Mouse (Mus musculus) neutrophil, adult 5-6 weeks (primary cell): ENCODE results near the gene Spata46. TPM values are rescaled to one million over a fixed set of nuclear protein-coding genes. Genes with fewer than 3 reads are reported as not detected.

Source experiments
- ATAC-seq: fragments of 151-379, 151-347 bp; 2 replicates; pipeline ENCODE4 v1.8.0; 2017; ENCODE audit warnings: mild to moderate bottlenecking, moderate TSS enrichment; ENCODE audit not compliant: insufficient number of reproducible peaks, poor library complexity, low FRiP score, severe bottlenecking; ENCODE audit errors: extremely low read depth
- total RNA-seq: library from RNA; stranded (forward); fragments of 200-1000 nt; gene quantifications from 2 replicates; pipeline ENCODE4 v1.2.3, GENCODE M21; 2017

Gene Spata46
- total RNA-seq: not detected in 2 replicates

DNA sequence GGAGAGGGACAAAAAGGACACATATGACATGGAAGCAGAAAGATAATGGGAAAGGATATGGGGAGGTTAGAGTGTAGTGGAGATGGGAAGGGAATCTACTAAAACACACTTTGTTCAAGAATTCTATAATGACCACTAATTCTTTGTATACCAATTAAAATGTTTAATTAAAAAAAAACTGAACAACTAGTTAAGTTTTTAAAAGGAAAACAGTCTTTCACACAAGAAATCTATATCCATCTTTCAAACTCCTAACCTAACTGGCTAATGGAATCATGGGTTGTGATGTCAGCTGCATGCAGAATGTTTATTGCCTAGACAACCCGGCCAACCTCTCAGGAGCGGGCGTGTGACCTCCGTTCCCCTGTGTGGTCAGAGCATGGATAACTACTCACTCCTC, at the start of gene Spata46:
Gene Spata46, plus strand, starts transcription at position 301 of the 400 bp plus-strand sequence.
- no peak for ATAC-seq

DNA sequence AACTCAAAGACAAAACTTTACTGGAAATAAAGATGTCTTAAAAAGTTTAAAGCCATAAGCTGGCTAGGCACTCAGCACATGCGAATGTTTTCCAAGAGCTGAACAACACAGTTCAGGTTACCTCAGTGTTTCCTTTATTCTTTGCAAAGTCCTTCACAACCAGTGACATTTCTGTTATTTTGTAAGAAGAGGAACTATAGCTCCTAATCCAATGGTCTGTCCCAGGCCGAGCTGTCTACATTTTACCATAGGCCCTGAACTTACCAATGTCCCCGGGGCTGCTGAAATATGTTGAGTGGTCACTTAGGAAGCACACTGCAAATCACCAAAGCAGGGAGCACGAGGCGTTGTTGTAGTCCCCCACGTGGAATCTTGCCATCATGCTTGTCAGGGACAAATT, 38.3 kb upstream of the Spata46 start:
- 0 out of 2 replicates have a peak, but pooled peaks have one; percentile 16 for ATAC-seq

DNA sequence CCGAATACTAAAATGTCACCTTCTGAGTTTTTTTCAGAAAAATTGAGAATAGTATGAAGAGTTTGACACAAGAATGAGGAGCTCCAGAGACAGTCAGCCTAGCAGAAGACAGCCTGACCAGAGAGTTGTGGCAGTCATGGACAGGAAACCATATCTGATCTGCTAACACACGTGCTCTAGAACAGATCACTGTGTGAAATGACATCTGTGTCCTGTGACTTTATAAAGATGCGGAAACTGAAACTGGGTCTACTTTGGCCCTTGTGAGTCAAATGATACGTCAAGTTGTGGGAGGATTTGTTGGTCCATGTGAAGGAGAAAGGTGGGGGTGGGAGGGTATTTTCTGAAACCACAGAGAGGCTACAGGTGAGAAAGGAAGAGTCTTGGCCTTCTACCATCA, 37.9 kb upstream of the Spata46 start:
- no peak for ATAC-seq

DNA sequence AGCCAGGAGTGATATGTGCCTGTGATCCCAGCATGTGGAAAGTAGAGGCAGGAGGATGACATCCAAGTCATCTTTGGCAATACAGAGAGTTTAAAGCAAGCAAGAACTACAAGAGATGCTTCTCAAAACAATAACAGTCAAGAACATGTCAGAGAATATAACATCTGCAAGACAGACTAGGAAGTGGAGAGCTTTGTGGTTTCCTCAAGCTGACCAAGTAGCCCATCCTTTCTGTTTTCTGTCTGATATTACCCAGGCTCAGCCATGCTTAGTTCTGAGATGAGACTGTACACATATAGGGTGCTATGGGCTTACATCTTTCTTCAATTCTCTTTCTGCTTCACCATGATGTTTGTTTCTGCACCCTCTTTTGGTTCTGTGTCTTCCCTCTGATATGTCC, 35.4 kb upstream of the Spata46 start:
- ATAC-seq: no peak

DNA sequence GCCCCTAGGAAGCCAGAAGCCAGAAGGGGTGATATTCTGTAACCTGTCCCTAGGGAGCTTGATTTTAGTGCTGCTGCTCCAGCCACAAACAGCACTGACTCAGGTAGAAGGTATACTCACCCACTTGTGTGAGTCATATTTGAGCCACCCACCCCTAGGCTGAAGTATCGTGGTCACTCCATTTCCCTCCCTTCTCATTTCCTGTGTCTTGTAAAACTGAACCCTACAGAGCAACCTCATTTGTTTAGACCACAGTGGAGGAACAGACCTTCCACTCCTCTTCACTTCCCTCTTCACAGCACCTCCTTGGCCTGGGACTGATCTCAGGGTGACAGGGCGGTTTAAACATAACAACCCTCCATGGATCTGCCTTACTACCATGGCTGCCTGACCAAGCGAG, 31.6 kb upstream of the Spata46 start, which contains the start of gene Sh2d1b1:
Gene Sh2d1b1, plus strand, starts transcription at position 305 of the 400 bp plus-strand sequence.
- ATAC-seq: 0 out of 2 replicates have a peak, but pooled peaks have one; percentile 39

DNA sequence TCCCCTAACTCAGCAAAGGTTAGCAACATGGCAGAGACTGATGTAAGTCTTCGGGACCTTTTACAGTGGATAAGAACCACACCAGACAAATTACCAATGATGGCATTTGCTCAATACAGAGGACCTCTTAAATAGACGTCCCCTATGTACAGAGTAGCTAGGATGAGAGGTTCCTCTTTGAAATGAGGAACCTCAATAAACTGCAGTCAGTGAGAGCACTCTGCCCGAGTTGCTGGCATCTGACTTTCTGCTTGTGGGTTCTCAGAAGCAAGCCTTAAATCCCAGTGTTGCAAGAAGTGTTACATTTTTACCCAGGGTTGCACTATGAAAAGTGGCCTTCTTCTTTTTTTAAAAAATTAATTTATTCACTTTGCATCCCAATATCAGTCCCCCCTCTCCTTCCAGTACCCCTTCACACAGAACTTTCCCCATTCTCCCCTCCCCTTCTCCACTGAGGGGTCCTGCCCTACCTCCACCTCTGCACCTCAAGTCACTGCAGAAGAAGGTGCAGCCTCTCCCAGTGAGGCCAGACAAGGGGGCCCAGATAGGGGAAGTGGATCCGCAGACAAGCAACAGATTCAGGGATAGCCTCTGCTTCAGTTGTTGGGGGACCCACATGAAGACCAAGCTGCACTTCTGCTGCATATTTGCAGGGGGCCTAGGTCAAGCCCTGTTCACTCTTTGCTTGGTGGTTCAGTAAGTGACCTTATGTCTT, 26.0 kb upstream of the Spata46 start:
- ATAC-seq: peak; percentile 76

DNA sequence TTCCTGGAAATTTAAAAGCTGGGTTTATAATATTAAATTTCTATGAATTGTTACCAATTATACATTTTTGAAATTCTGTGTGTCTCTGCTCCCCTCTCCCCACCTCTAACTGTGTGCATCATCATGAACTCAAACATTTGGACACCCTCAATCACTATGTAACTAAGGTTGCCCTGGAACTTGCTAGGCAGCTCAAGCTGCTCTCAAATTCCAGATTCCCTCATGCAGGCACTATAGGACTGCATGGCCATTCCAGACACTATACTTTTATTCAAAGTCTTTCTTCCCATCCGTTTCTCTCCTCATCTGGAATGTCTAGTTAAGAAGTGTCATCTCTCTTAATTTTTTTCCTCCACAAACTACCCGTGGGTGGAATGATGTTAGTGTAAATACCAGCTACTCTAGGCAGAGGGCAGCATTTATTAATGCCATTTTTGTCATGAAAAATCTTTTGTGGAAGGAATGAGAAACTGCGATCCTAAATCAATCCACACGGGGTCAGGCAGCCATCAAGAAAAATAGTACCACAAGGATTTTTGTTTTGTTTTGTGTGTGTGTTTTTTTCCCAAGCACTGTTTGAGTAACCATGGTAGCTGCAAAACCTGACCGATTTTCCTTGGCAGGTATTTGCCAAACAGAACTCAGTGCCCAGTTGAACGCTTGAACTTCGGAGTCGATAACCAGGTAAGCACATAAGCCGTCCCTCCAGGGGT, 16.2 kb upstream of the Spata46 start:
- ATAC-seq: no peak

DNA sequence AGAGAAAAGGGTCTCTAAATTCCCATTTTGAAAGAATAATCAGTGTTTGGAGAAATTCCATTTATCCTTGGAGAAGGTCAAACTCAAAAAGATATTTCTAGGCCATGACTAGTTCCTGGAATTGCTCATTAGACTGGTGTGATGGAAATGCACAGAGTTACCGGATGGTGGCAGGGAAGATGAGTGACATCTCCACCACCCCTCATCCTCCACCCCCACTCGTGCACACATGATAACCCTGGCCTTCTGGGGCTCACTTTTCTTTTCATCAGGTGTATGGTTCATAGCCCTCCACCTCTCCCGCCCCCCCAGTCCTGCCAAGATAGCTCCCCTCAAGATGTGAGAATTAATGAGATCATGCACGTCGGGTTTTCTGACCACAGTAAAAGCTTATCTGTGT, 15.3 kb upstream of the Spata46 start:
- no peak for ATAC-seq

DNA sequence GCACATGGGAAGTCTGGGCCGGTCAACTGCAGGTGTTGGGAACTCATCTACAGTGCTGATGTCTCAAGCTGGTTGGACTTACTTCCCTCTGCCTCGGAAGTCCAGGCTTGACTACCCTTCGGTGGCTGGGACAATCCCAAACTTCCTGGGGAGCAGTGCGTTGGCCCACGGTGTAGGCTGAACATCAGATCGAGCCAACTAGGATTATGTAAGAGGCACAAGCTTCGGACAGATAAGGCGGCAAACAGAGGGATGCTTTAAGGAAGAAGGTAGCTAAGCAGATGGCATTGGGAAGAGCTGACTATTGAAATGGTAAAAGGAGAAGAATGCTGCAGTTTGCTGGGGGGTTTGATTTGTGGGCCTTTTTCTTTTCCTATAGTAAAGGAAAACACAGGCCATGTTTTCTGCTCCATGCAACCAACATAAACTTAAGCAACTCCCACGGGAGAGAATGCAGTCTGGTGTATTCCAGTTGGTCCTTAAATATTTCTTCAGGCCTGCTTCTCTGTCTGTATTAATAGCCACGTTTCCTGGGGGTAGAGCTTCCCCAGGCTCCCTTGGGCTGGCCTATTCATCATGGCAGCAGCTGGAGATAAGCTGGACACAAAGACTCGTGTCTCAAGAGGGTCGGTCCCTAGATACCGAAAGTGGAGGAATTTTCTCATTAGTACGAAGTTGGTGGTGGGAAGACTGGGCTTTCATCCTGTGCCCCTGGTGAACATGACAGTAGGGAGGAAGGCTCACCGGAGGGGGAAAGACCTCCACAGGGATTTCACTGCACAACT, 13.6 kb upstream of the Spata46 start:
- no peak for ATAC-seq

DNA sequence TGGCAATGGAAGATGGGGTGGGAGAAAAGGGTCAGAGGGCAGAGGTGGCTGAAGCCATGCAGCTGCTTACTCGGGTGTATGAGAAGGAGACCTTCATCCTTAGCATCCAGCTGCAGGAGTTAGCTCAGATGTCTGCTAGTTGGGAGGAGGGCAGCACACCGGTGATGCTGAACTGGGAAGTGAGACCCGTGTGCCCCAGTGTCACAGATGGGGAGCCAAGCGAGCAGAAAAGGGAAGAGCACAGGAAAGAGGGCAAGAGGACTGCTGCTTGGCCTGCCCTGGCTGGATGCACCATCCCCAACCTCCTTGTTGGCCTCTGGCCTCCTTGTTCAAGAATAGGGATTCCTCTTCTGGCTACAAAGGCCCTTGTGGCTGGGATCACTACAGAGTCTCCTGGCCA, 9.1 kb upstream of the Spata46 start:
- no peak for ATAC-seq

DNA sequence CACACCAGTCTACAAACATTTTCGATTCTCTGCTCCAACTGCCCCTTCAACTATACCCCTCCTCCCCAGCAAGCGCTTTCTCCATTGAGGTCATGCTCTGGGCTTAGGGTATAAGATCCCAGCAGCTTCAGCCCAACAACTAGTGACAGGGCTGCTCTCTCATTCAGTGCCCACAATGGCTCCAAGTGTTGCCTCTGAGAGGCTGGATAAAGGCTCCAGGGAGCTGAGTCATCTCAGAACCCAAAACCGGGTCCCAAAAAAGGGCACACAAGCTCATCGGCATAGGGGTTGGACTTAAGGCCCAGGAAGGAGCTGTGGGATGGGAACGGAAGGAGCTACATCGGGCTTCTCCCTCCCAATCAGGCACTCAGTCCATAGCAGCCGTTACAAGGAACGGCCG, 6.9 kb upstream of the Spata46 start:
- ATAC-seq: no peak

DNA sequence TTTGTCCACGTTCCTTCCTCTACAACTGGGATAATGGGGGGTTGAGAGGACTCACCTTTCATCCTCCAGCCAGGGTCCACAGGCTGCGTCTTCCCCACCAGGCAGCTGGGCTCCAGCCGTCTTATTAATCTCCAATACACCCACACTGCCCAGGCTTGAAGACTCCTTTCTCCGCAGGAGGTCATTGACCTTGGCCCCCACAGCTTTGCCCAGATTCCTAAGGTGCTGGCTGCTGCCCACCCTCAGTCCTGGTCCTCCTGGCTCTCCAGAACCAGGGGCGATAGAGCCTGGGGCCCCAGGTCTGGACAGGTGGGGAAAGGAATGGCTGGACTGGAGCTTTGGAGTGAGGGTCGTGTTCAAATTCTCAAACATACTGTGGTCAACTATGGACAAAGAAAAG, 6.1 kb upstream of the Spata46 start:
- ATAC-seq: no peak

DNA sequence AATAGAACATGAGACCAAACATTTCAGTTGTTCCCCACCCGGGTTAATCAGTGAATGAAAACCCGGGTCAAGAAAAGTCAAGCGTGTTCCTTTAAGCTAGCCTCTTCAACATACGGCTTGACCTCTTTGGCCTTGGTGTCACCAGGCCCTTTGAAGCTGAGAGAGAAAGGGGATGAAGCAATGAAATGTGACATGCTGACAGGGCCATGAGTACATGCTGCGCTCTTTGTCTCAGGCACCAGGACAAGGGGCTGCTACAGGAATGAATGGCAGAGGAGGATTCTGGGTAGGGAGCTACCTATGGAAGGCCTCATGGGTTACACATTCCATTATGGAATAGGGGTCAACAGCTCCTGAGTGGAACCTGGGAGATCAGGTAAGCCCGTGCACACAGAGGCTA, 5.5 kb upstream of the Spata46 start:
- no peak for ATAC-seq

DNA sequence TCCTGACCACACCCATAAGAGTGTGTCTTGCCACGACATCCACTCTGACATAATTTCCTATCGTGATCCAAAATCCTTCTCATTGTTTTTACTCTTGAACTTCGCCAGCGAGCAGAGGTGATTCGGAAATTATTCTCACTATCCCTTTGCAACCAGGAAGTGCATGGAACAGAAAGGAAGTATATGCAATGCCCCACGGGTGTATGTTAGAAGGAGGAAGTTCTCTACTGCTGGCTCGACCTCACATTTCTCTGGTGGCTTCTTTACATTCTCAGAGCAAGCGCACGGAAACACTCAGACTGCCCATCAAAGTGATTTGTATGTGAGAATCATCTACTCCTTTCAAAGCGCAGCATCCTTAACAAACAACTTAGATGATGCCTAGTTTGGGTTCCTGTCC, 3.6 kb upstream of the Spata46 start:
- no peak; the same call in 1 of the 2 replicates for ATAC-seq

DNA sequence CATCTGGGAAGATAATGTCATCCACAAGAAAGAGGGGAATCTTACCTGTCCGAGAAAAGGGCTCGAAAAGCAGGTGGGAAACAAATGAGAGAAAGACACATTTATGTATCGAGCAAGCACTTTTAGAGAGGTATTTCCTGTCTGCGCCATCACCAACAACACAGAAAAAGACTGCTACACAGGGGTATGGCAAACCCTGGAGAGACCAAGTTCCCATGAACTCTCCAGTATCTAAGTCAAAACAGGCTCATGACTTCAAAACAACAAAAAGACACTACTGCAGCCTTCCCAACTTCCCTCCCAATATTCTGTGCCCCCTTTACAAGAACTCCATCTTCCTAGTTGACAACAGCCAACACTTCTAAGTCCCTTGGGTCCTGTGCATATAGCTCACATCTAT, 2.4 kb upstream of the Spata46 start, which contains the start of gene Gm7694:
Gene Gm7694, minus strand, starts transcription at position 101 of the 400 bp plus-strand sequence.
- no peak for ATAC-seq

DNA sequence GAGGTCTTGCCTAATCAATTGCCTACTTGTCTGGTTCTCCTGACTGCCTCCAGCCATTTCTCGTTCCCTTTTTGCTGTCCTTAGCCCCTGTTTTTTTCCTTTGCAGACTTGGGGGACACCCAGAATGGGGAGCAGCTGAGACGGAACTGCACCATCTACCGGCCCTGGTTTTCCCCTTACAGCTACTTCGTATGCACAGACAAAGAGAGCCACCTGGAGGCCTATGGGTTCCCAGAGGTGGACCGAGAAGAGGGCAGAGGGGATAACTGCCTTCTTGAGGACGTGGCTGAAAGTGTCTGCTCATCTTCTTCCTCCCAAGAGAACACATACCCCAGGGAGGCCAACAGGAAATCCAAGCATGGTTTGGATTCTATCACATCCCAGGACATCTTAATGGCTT, 2.8 kb downstream of the Spata46 start:
- no peak for ATAC-seq

DNA sequence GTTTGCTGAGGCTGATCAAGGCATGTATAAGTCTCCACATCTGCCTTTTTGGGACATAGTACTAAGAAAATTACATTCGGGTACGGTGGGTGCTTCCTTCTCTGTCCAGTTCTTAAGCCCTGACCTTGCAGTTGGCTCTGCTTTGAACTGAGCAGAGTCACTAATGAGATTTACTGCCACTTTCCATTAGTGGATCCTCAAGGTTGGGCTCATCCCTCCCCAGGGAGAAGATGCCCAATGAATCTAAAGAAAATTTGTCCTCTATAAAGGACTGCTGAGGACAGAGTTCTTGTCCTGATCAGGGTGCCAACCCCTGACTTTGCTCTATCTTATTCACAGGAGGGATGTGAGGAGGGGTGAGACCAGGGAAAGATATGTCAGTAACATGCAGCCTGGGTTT, 13.4 kb downstream of the Spata46 start:
- no peak for ATAC-seq

DNA sequence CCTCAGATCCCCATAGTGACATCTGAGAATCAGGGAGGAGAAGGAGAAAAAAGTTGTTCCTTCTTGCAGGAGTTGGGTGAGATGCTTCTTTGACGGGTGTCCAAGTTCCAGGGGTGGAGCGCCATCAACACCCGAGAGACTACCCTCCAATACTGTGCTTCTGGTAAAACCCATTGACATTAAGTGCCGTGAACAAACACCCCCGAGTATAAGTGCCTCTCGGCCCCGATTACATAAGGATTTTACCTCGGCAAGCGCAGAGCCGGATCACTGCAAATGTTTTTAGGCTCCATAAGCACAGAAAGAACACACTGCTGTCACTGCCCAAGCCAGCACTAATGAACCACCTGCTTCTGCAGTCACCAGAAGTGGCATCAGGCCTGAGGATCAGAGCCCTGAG, 14.4 kb downstream of the Spata46 start:
- ATAC-seq: no peak

DNA sequence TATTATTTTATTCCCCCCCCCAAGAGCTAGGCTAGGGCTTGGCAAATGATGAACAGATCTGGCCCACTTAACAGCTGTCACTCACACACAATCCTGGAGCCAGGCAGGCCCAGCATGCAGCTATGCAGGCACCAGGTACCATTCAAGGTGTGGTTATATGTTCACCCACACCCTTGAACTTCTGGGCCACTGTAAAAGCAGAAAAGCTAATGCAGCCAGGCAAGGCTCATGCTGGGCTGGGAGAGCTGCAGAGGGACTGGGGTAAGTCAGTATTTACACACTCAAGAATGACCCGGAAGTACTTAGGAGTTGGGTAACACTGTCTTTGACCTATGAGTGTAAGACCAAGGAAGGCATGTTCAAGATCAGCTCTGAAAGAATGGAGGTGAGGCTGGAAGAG, 15.7 kb downstream of the Spata46 start:
- no peak for ATAC-seq

DNA sequence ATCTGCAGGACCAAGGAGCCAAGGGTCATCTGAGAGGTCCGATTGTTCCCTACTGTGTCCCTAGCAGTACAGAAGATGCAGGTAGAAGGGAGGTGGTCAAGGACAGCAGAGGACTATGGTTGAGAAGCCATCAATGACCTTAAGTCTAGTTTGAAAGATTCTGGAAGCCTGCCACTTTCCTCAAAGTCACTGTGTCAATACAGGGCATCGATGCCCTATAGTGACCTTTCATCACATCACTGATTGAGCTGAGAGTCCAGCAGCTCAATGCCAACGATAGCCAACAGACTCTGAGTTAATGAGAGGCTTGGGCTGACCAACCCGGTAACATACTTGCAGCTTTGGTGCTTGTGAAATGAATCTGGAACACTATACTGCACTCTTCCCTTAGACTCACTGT, 16.7 kb downstream of the Spata46 start:
- ATAC-seq: no peak
